Comparison of ENCODE assay signal across 10 mouse cellular contexts in the genomic region with DNA sequence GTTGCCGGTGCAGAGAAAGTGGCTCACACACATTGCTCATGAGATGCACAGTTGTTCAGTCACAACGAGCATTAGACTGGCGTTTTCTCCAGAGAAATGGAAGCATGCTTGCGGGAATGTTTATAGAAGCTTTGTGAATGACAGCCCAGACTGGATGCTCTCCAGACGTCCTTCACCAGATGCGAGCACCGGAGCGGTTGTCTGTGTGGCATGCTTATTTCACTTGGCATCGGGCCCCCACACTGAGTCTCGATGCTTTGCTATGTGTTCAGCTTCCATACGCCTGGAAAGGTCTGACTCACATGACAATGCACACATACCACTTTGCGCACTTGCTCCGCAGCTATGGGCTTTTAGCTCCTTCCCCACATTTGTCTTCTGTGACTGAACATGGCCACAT. TPM values are rescaled to one million over a fixed set of nuclear protein-coding genes. Genes with fewer than 3 reads are reported as not detected.
DNase-seq lines count a peak whose midpoint lies in the region; ATAC-seq and TF ChIP-seq lines count a peak whose summit lies in the region.
"Had no signal": no experiment of that assay in that cellular context is flagged by ENCODE, and none has a peak within 500 bp of the region (broad histone marks: within the 10 kb centered on the region; RNA-seq: fewer than 3 reads in every experiment).

No protein-coding gene starts in this region.

- H3K9ac ChIP-seq in forebrain, embryonic 13.5 days: no peak overlapping the region
- no peak overlapping the region for H3K9ac ChIP-seq in forebrain, embryonic 11.5 days (ENCODE audit: low read length)
- no peak overlapping the region for H3K9ac ChIP-seq in stomach, postnatal 0 days (ENCODE audit: low read length)

- H3K27me3 ChIP-seq in forebrain, embryonic 13.5 days: no peaks in the 10 kb centered on the region
- no peaks in the 10 kb centered on the region for H3K27me3 ChIP-seq in forebrain, embryonic 11.5 days (ENCODE audit: control insufficient read depth, insufficient read depth, low read length)
- no peaks in the 10 kb centered on the region for H3K27me3 ChIP-seq in stomach, postnatal 0 days (ENCODE audit: control insufficient read depth, insufficient read depth, low read length)

- H3K27ac ChIP-seq in forebrain, embryonic 13.5 days: no peak overlapping the region
- no peak overlapping the region for H3K27ac ChIP-seq in forebrain, embryonic 11.5 days (ENCODE audit: low read depth, low read length)
- H3K27ac ChIP-seq in stomach, postnatal 0 days (replicated peaks): no peak overlapping the region

- no peak overlapping the region for H3K4me3 ChIP-seq in forebrain, embryonic 13.5 days
- H3K4me3 ChIP-seq in forebrain, embryonic 11.5 days (ENCODE audit: low read depth, low read length): no peak overlapping the region
- no peak overlapping the region for H3K4me3 ChIP-seq in stomach, postnatal 0 days (ENCODE audit: low read depth, low read length)

- H3K4me2 ChIP-seq in forebrain, embryonic 13.5 days: no peak overlapping the region
- no peak overlapping the region for H3K4me2 ChIP-seq in forebrain, embryonic 11.5 days (ENCODE audit: low read depth, low read length, severe bottlenecking)
- H3K4me2 ChIP-seq in stomach, postnatal 0 days (replicated peaks; ENCODE audit: low read depth): 0 out of 2 replicates have a peak overlapping the region, but pooled peaks have one; percentile 2

- peak; percentile 66; the same call in 1 of the 2 replicates for ATAC-seq in forebrain, embryonic 13.5 days
- ATAC-seq in forebrain, embryonic 11.5 days (replicated peaks; ENCODE audit: low FRiP score): no peak
- no peak for ATAC-seq in stomach, postnatal 0 days (ENCODE audit: low FRiP score, low TSS enrichment)
- ATAC-seq: hindbrain, embryonic 16.5 days had no signal

- H3K4me1 ChIP-seq in forebrain, embryonic 13.5 days: no peaks in the 10 kb centered on the region
- H3K4me1 ChIP-seq in forebrain, embryonic 11.5 days (replicated peaks; ENCODE audit: control insufficient read depth, insufficient read depth, low read length): no peaks in the 10 kb centered on the region
- no peaks in the 10 kb centered on the region for H3K4me1 ChIP-seq in stomach, postnatal 0 days (replicated peaks; ENCODE audit: control insufficient read depth, insufficient read depth)

- 72% methylated on average over 13 of the region's 13 CpGs for WGBS in forebrain, embryonic 13.5 days
- 92% methylated on average over 13 of the region's 13 CpGs for WGBS in forebrain, embryonic 11.5 days
- 40% methylated on average over 13 of the region's 13 CpGs for WGBS in stomach, postnatal 0 days

- no peak for TF ChIP-seq EP300 in stomach, postnatal 0 days (optimal IDR thresholded peaks at IDR 0.05)

- H3K9me3 ChIP-seq in forebrain, embryonic 13.5 days (replicated peaks): no peaks in the 10 kb centered on the region
- H3K9me3 ChIP-seq in forebrain, embryonic 11.5 days (ENCODE audit: control insufficient read depth, low read length): no peaks in the 10 kb centered on the region
- no peaks in the 10 kb centered on the region for H3K9me3 ChIP-seq in stomach, postnatal 0 days (ENCODE audit: control insufficient read depth, low read length)

- no peak for DNase-seq in forebrain, embryonic 11.5 days (ENCODE audit: low spot score)
- peak; percentile 13 for DNase-seq in lung, postnatal 10 days
- no peak for DNase-seq in lung, postnatal 36 days
- peak; percentile 7 to 16 for DNase-seq in layer of hippocampus, postnatal 14 days (ENCODE audit: low spot score in 2 of 2)
- no peak for DNase-seq in stomach, postnatal 0 days (ENCODE audit: low spot score)
- no peak for DNase-seq in urinary bladder, postnatal 4 days (ENCODE audit: low spot score in 2 of 2)
- no peak for DNase-seq in cerebellum, postnatal 36 days
- DNase-seq: lung, adult 2 months had no signal

- TF ChIP-seq CTCF in stomach, postnatal 0 days (IDR thresholded peaks at IDR 0.05; ENCODE audit: low read depth): no peak

- no peaks in the 10 kb centered on the region for H3K36me3 ChIP-seq in forebrain, embryonic 13.5 days (ENCODE audit: poor library complexity, severe bottlenecking)
- H3K36me3 ChIP-seq in forebrain, embryonic 11.5 days (ENCODE audit: control insufficient read depth, insufficient read depth, low read length): no peaks in the 10 kb centered on the region
- no peaks in the 10 kb centered on the region for H3K36me3 ChIP-seq in stomach, postnatal 0 days (ENCODE audit: control insufficient read depth, insufficient read depth, low read length)

RNA-seq across cellular contexts. Expression of gene Cldn1, which starts 56.8 kb away (rescaled TPM):
- 2.1 and 2.6 TPM in 2 replicates for polyA plus RNA-seq in forebrain, embryonic 13.5 days (2015; fragmentation: Nextera tagmentation; extraction: Ambion mirVana)
- 2.9 and 3.9 TPM in 2 replicates for polyA plus RNA-seq in forebrain, embryonic 11.5 days (2014; fragmentation: Nextera tagmentation; extraction: Ambion mirVana)
- total RNA-seq in layer of hippocampus, postnatal 14 days (2021): 1 to 10 TPM; 2.4 to 8.3 TPM
- polyA plus RNA-seq in stomach, postnatal 0 days (2015; fragmentation: Nextera tagmentation; extraction: Ambion mirVana): 14.1 and 14.6 TPM in 2 replicates

Comparison
In these comparisons a context has a peak if more than half of its experiments do, and no peak if none do; other contexts are left out.
1. DNase-seq: peak in lung, postnatal 10 days (single experiment) and layer of hippocampus, postnatal 14 days (2 of 2); none in forebrain, embryonic 11.5 days (single experiment), lung, postnatal 36 days (single experiment), stomach, postnatal 0 days (single experiment), urinary bladder, postnatal 4 days (0 of 2) and cerebellum, postnatal 36 days (0 of 2).